Mouse (Mus musculus) layer of hippocampus, adult 18-20 months (tissue): Measurements from ENCODE around the gene Mgst2. TPM values are rescaled to one million over a fixed set of nuclear protein-coding genes. Genes with fewer than 3 reads are reported as not detected.
A peak's percentile ranks its signal among the peaks of the same experiment; 100 is the strongest.

Experiments
- DNase-seq, 2 experiments: peaks; one replicate each; pipeline ENCODE4 v3.0.0; 2022; ENCODE audit warnings: low spot score in 2 of 2
- total RNA-seq, 2 experiments: library from RNA; stranded (reverse); gene quantifications; 2 replicates each; pipeline ENCODE4 v1.2.3; 2021

The Mgst2 gene
- total RNA-seq, 2 experiments from 2014 or later: not detected

GRCm38 (mm10) chr3:51654303-51655055 is 5.7 kb upstream of the Mgst2 start:
- DNase-seq: no peak

GRCm38 (mm10) chr3:51659415-51659814 is 745 bp upstream of the Mgst2 start:
- no peak for DNase-seq

GRCm38 (mm10) chr3:51660821-51661276 is 689 bp downstream of the Mgst2 start:
- no peak for DNase-seq

- DNase-seq: no peak
Observed at GRCm38 (mm10) chr3:51661376-51661775, 1.2 kb downstream of the Mgst2 start.

GRCm38 (mm10) chr3:51661880-51662550 is 1.9 kb downstream of the Mgst2 start:
- no peak for DNase-seq

- no peak for DNase-seq
Observed at GRCm38 (mm10) chr3:51662557-51662956, 2.4 kb downstream of the Mgst2 start.

GRCm38 (mm10) chr3:51668607-51669006 is 8.4 kb downstream of the Mgst2 start:
- no peak for DNase-seq

GRCm38 (mm10) chr3:51670414-51671070 is 10.4 kb downstream of the Mgst2 start:
- DNase-seq: no peak

GRCm38 (mm10) chr3:51671071-51671469 is 10.9 kb downstream of the Mgst2 start:
- DNase-seq: no peak

GRCm38 (mm10) chr3:51672631-51673030 is 12.5 kb downstream of the Mgst2 start:
- no peak for DNase-seq

GRCm38 (mm10) chr3:51673408-51674086 is 13.4 kb downstream of the Mgst2 start:
- peak in 1 of 2 experiments; percentile 55 for DNase-seq

- no peak for DNase-seq
Observed at GRCm38 (mm10) chr3:51674963-51675362, 14.8 kb downstream of the Mgst2 start.

GRCm38 (mm10) chr3:51685539-51685938 is 25.4 kb downstream of the Mgst2 start:
- DNase-seq: no peak

GRCm38 (mm10) chr3:51686316-51686715 is 26.2 kb downstream of the Mgst2 start:
- DNase-seq: no peak

GRCm38 (mm10) chr3:51686791-51687190 is 26.6 kb downstream of the Mgst2 start:
- no peak for DNase-seq

GRCm38 (mm10) chr3:51688725-51689124 is 28.6 kb downstream of the Mgst2 start:
- DNase-seq: no peak

- no peak for DNase-seq
Observed at GRCm38 (mm10) chr3:51693196-51693595, 33.0 kb downstream of the Mgst2 start.

GRCm38 (mm10) chr3:51694576-51694975 is 34.4 kb downstream of the Mgst2 start:
- DNase-seq: no peak

- no peak for DNase-seq
Observed at GRCm38 (mm10) chr3:51695713-51696112, 35.6 kb downstream of the Mgst2 start.

GRCm38 (mm10) chr3:51697931-51698330 is 37.8 kb downstream of the Mgst2 start:
- no peak for DNase-seq

- DNase-seq: no peak
Observed at GRCm38 (mm10) chr3:51700123-51700522, 40.0 kb downstream of the Mgst2 start.
